Mouse (Mus musculus): ENCODE results near the gene Kmt5c. TPM values are rescaled to one million over a fixed set of nuclear protein-coding genes. Genes with fewer than 3 reads are reported as not detected.
"Not testable (repeated sequence)": the region's sequence is repeated elsewhere in the genome, so short reads cannot be mapped to it uniquely, and the experiment has no call there.

Kmt5c gene
- polyA plus RNA-seq, 1 experiment from 2014 or later, result 50.1 TPM

DNA sequence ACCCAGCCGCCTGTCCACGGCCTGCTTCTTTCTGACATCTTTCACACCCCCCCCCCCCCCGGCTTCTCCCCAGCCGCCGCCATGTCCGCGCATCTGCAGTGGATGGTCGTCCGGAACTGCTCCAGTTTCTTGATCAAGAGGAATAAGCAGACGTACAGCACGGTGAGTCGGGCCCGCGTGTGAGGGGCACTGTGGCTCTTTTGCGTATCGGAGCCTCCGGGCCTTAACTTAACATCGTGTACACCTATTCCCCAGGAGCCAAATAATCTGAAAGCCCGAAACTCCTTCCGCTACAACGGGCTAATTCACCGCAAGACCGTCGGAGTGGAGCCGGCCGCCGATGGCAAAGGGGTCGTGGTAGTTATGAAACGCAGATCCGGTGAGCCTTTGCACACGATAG is 53.3 kb downstream of the Kmt5c start:
- Histone ChIP-seq H3K4me3 (replicated peaks) (peak overlapping the region; percentile 96), H3K36me3 (replicated peaks) (peaks cover 46% of the 10 kb centered on the region), H3K4me1 (replicated peaks) (peaks cover 49% of the 10 kb centered on the region), H3K4me2 (peak overlapping the region; percentile 79), H3K9ac (peak overlapping the region; percentile 95), H3K27ac (replicated peaks) (peak overlapping the region; percentile 95)
- peak; percentile 6 for ATAC-seq (ENCODE audit: insufficient read depth)
- not testable (repeated sequence) for H3K9me3 ChIP-seq (replicated peaks); H3K27me3 ChIP-seq
- under 1% methylated on average over 31 of the region's 31 CpGs for WGBS (ENCODE audit: insufficient replicate concordance)

DNA sequence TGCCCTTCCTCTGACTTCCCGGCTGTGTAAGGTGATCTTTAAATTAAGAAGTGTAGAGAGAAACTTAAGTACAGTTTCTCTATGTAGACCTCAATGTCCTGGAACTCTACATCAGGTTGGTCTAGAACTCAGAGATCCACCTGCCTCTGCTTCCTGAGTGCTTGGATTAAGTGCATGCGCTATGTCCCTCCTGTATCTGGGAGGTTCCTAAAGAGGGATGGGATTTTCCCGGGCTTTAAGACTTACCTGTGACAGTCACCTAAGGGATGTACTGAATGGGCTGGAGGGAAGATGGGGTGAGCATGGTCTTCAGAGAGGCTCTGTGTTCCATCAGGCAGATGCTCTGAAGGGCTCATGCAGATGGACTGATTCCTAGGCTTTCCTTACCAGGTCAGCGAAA is 53.8 kb downstream of the Kmt5c start:
- Histone ChIP-seq H3K9ac (peak overlapping the region; percentile 95), H3K27me3 (no peaks in the 10 kb centered on the region), H3K4me1 (replicated peaks) (peaks cover 45% of the 10 kb centered on the region), H3K4me2 (peak overlapping the region; percentile 79), H3K9me3 (replicated peaks) (no peaks in the 10 kb centered on the region), H3K27ac (replicated peaks) (peak overlapping the region; percentile 95), H3K36me3 (replicated peaks) (peaks cover 46% of the 10 kb centered on the region), H3K4me3 (replicated peaks) (peak overlapping the region; percentile 96)
- no peak for ATAC-seq (ENCODE audit: insufficient read depth)
- WGBS (ENCODE audit: insufficient replicate concordance), result 22% methylated on average over 4 of the region's 4 CpGs

DNA sequence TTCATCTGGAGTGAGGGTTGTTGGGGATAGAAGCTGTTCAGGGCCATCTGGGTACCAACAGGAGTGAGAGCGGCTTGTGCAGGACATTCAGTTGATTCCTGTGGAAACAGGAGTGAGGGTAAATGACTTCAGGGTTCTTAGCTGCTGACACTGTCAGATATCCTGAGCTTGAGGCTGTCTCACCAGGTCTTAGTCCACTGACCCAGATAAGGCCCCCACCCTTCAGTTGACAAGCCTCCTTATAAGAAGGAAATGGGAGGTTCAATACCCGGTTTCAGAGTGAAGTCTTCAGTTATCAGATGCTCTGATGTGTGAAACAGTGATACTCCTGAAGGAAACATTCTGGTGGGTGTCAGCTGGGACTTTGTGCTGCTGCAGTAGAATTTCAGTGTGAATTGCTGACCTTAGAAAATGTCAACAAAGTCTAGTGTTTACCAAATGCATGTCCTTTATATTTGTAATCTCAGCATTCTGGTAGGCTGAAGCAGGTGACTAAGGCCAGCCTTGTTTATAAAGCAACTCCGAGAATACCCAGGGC is 54.8 kb downstream of the Kmt5c start:
- Histone ChIP-seq H3K4me3 (replicated peaks) (peak overlapping the region; percentile 96), H3K9ac (peak overlapping the region; percentile 95), H3K36me3 (replicated peaks) (peaks cover 46% of the 10 kb centered on the region), H3K9me3 (replicated peaks) (no peaks in the 10 kb centered on the region), H3K4me1 (replicated peaks) (peaks cover 36% of the 10 kb centered on the region), H3K27me3 (no peaks in the 10 kb centered on the region), H3K4me2 (peak overlapping the region; percentile 79), H3K27ac (replicated peaks) (peak overlapping the region; percentile 95)
- ATAC-seq (ENCODE audit: insufficient read depth), result no peak
- WGBS (ENCODE audit: insufficient replicate concordance), result 46% methylated on average over 3 of the region's 3 CpGs

DNA sequence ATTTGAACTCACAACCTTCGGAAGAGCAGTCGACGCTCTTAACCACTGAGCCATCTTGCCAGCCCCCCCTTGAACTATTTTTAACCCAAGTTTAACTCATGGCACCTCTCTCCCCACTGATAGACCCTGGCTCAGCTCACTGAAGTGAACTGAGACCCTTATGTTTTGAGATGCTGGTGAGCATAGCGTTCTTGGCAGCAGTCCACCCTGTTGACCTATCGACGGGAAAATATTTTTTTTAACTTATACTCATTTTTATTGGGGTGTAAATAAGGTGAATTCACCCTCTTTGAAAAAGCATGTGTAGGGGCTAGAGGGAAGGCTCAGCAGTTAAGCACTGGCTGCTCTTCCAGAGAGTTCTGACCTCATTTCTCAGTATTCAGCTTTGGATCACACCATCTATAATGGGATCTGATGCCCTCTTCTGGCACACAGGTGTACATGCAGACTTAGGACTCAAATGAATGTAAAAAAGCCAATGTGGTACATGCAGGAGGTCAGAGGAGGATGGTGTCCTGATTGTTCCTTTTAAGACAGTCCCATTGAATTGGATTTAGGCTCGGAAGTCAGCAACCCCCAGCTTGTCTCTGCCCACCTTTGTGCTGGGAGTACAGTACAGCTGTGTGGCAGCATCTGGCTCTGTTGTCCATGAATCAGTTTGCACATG is 56.0 kb downstream of the Kmt5c start:
- no peak overlapping the region for H3K9ac ChIP-seq
- H3K36me3 ChIP-seq (replicated peaks), result peaks cover 46% of the 10 kb centered on the region
- ATAC-seq (ENCODE audit: insufficient read depth), result no peak
- 66% methylated on average over 7 of the region's 7 CpGs for whole genome bisulfite sequencing (ENCODE audit: insufficient replicate concordance)
- no peaks in the 10 kb centered on the region for H3K27me3 ChIP-seq
- H3K27ac ChIP-seq (replicated peaks), result 0 out of 2 replicates have a peak overlapping the region, but pooled peaks have one; percentile 45
- no peaks in the 10 kb centered on the region for H3K9me3 ChIP-seq (replicated peaks)
- H3K4me2 ChIP-seq, result no peak overlapping the region
- H3K4me1 ChIP-seq (replicated peaks), result peaks cover 30% of the 10 kb centered on the region
- no peak overlapping the region for H3K4me3 ChIP-seq (replicated peaks)

Other genes starting within 250 kb of the Kmt5c start
- gene Ppp1r12c, start 238.4 kb upstream of the Kmt5c start, polyA plus RNA-seq (2015; fragmentation: Nextera tagmentation; extraction: Ambion mirVana), result 17.4 and 20.9 TPM in 2 replicates
- 11.7 and 16.9 TPM in 2 replicates for gene Tnnt1, start 223.7 kb upstream of the Kmt5c start, polyA plus RNA-seq (2015; fragmentation: Nextera tagmentation; extraction: Ambion mirVana)
- gene Tnni3, start 215.9 kb upstream of the Kmt5c start, polyA plus RNA-seq (2015; fragmentation: Nextera tagmentation; extraction: Ambion mirVana), result 0.39 and 1.3 TPM in 2 replicates
- gene Dnaaf3, start 207.7 kb upstream of the Kmt5c start, polyA plus RNA-seq (2015; fragmentation: Nextera tagmentation; extraction: Ambion mirVana), result 0.07 and 0.26 TPM in 2 replicates
- 0.35 and 0.77 TPM in 2 replicates for gene Syt5, start 192.6 kb upstream of the Kmt5c start, polyA plus RNA-seq (2015; fragmentation: Nextera tagmentation; extraction: Ambion mirVana)
- not detected in 2 replicates for gene Ptprh, start 136.1 kb upstream of the Kmt5c start, polyA plus RNA-seq (2015; fragmentation: Nextera tagmentation; extraction: Ambion mirVana)
- gene Tmem86b, start 108.7 kb upstream of the Kmt5c start, polyA plus RNA-seq (2015; fragmentation: Nextera tagmentation; extraction: Ambion mirVana), result 34.4 and 39.1 TPM in 2 replicates
- gene Ppp6r1, start 81.1 kb upstream of the Kmt5c start, polyA plus RNA-seq (2015; fragmentation: Nextera tagmentation; extraction: Ambion mirVana), result 6.5 and 8.1 TPM in 2 replicates
- 54.4 and 58.1 TPM in 2 replicates for gene Hspbp1, start 55.0 kb upstream of the Kmt5c start, polyA plus RNA-seq (2015; fragmentation: Nextera tagmentation; extraction: Ambion mirVana)
- 0.03 and 0.12 TPM in 2 replicates for gene Brsk1, start 49.5 kb upstream of the Kmt5c start, polyA plus RNA-seq (2015; fragmentation: Nextera tagmentation; extraction: Ambion mirVana)
- 0.14 and 0.37 TPM in 2 replicates for gene Tmem150b, start 14.9 kb upstream of the Kmt5c start, polyA plus RNA-seq (2015; fragmentation: Nextera tagmentation; extraction: Ambion mirVana)
- gene Cox6b2, start 13.0 kb downstream of the Kmt5c start, polyA plus RNA-seq (2015; fragmentation: Nextera tagmentation; extraction: Ambion mirVana), result 66.0 and 79.3 TPM in 2 replicates
- not detected in 2 replicates for gene Fam71e2, start 31.2 kb downstream of the Kmt5c start, polyA plus RNA-seq (2015; fragmentation: Nextera tagmentation; extraction: Ambion mirVana)
- 0.06 TPM in 1 of 2 replicates, not detected in the other for gene Il11, start 42.7 kb downstream of the Kmt5c start, polyA plus RNA-seq (2015; fragmentation: Nextera tagmentation; extraction: Ambion mirVana)
- gene Tmem190, start 42.8 kb downstream of the Kmt5c start, polyA plus RNA-seq (2015; fragmentation: Nextera tagmentation; extraction: Ambion mirVana), result 0.21 TPM in 1 of 2 replicates, not detected in the other
- gene Tmem238, start 49.5 kb downstream of the Kmt5c start, polyA plus RNA-seq (2015; fragmentation: Nextera tagmentation; extraction: Ambion mirVana), result 9.5 and 10.3 TPM in 2 replicates
- 169 and 173 TPM in 2 replicates for gene Rpl28, start 52.8 kb downstream of the Kmt5c start, polyA plus RNA-seq (2015; fragmentation: Nextera tagmentation; extraction: Ambion mirVana)
- gene Ube2s, start 72.5 kb downstream of the Kmt5c start, polyA plus RNA-seq (2015; fragmentation: Nextera tagmentation; extraction: Ambion mirVana), result 302 and 318 TPM in 2 replicates
- not detected in 2 replicates for gene Shisa7, start 104.6 kb downstream of the Kmt5c start, polyA plus RNA-seq (2015; fragmentation: Nextera tagmentation; extraction: Ambion mirVana)
- gene Isoc2b, start 130.1 kb downstream of the Kmt5c start, polyA plus RNA-seq (2015; fragmentation: Nextera tagmentation; extraction: Ambion mirVana), result 3.7 and 3.8 TPM in 2 replicates
- 0.68 and 0.77 TPM in 2 replicates for gene Isoc2a, start 137.0 kb downstream of the Kmt5c start, polyA plus RNA-seq (2015; fragmentation: Nextera tagmentation; extraction: Ambion mirVana)
- not detected in 2 replicates for gene Gm36210, start 166.4 kb downstream of the Kmt5c start, polyA plus RNA-seq (2015; fragmentation: Nextera tagmentation; extraction: Ambion mirVana)
- gene Zfp628, start 175.1 kb downstream of the Kmt5c start, polyA plus RNA-seq (2015; fragmentation: Nextera tagmentation; extraction: Ambion mirVana), result 1.7 TPM in 2 replicates
- gene Nat14, start 181.9 kb downstream of the Kmt5c start, polyA plus RNA-seq (2015; fragmentation: Nextera tagmentation; extraction: Ambion mirVana), result 0.23 and 0.45 TPM in 2 replicates
- gene Ssc5d, start 185.7 kb downstream of the Kmt5c start, polyA plus RNA-seq (2015; fragmentation: Nextera tagmentation; extraction: Ambion mirVana), result 0.15 TPM in 2 replicates
- gene Sbk2, start 224.3 kb downstream of the Kmt5c start, polyA plus RNA-seq (2015; fragmentation: Nextera tagmentation; extraction: Ambion mirVana), result 0.07 TPM in 1 of 2 replicates, not detected in the other
- not detected in 2 replicates for gene Sbk3, start 231.1 kb downstream of the Kmt5c start, polyA plus RNA-seq (2015; fragmentation: Nextera tagmentation; extraction: Ambion mirVana)